Mouse (Mus musculus) liver, embryonic 15.5 days (tissue): ENCODE results near the gene Gls. TPM values are rescaled to one million over a fixed set of nuclear protein-coding genes. Genes with fewer than 3 reads are reported as not detected.
A peak's percentile ranks its signal among the peaks of the same experiment; 100 is the strongest.

Source experiments
- ATAC-seq: fragments of 200-750 bp; cut with Nextera tagmentation; 2 replicates; pipeline ENCODE4 v1.8.0; 2017; ENCODE audit warnings: moderate number of reproducible peaks, mild to moderate bottlenecking, moderate library complexity; ENCODE audit not compliant: insufficient read depth
- H3K27ac ChIP-seq: fragments of 300-500 bp; sonication (generic); replicated peaks from 2 replicates; pipeline ENCODE4 v1.5.1; 2015; ENCODE audit warnings: mild to moderate bottlenecking, inconsistent platforms
- H3K27me3 ChIP-seq: fragments of 300-500 bp; sonication (generic); 2 replicates; pipeline ENCODE4 v1.6.1; 2015; ENCODE audit warnings: mild to moderate bottlenecking, inconsistent platforms
- H3K36me3 ChIP-seq: fragments of 300-500 bp; sonication (generic); replicated peaks from 2 replicates; pipeline ENCODE4 v1.6.1; 2015; ENCODE audit warnings: moderate library complexity, mild to moderate bottlenecking, inconsistent platforms
- H3K4me1 ChIP-seq: fragments of 300-500 bp; sonication (generic); replicated peaks from 2 replicates; pipeline ENCODE4 v1.6.1; 2015; ENCODE audit warnings: inconsistent platforms
- H3K4me2 ChIP-seq: fragments of 300-500 bp; sonication (generic); 2 replicates; pipeline ENCODE4 v1.6.1; 2015; ENCODE audit warnings: moderate library complexity, mild to moderate bottlenecking, inconsistent platforms
- H3K4me3 ChIP-seq: fragments of 300-500 bp; sonication (generic); replicated peaks from 2 replicates; pipeline ENCODE4 v1.5.1; 2015; ENCODE audit warnings: mild to moderate bottlenecking, inconsistent platforms
- H3K9ac ChIP-seq: fragments of 300-500 bp; sonication (generic); 2 replicates; pipeline ENCODE4 v1.6.1; 2015; ENCODE audit warnings: moderate library complexity, mild to moderate bottlenecking, inconsistent platforms
- H3K9me3 ChIP-seq: fragments of 300-500 bp; sonication (generic); replicated peaks from 2 replicates; pipeline ENCODE4 v1.6.1; 2016; ENCODE audit warnings: inconsistent platforms
- WGBS: fragments of 180-500 bp; shearing (Covaris S2); methylation state at CpG from one replicate; pipeline ENCODE4 v1.1.7; 2015; ENCODE audit warnings: mixed read lengths; ENCODE audit not compliant: insufficient replicate concordance; 5-methylcytosine and 5-hydroxymethylcytosine counted together
- polyA plus RNA-seq: library from polyadenylated mRNA; unstranded; fragments of >200 nt; fragmentation: Nextera tagmentation; extraction: Ambion mirVana; gene quantifications from 2 replicates; pipeline ENCODE4 v1.2.1, GENCODE M21; 2015

Gls gene
- polyA plus RNA-seq, 1 experiment from 2014 or later, result 5.9 TPM

- no peaks in the 10 kb centered on the region for H3K9me3 ChIP-seq
- ATAC-seq, result peak; percentile 13
These were observed 113.3 kb downstream of the Gls start for GRCm38 (mm10) chr1:52119691-52120090.

GRCm38 (mm10) chr1:52118860-52119591, 114.0 kb downstream of the Gls start, which contains the start of gene Stat1:
Gene Stat1, plus strand, starts transcription at chr1:52119440.
- ATAC-seq, result peak; percentile 92
- 4% methylated on average over 35 of the region's 37 CpGs for WGBS
- H3K9me3 ChIP-seq, result no peaks in the 10 kb centered on the region
- peak within 1 kb of the TSS; percentile 96 for H3K4me3 ChIP-seq
- peak within 1 kb of the TSS; percentile 77 for H3K4me2 ChIP-seq
- no peaks in the 10 kb centered on the region for H3K27me3 ChIP-seq
- peak within 1 kb of the TSS; percentile 82 for H3K9ac ChIP-seq
- H3K27ac ChIP-seq, result peak within 1 kb of the TSS; percentile 83
- H3K4me1 ChIP-seq, result peaks cover 20% of the 10 kb centered on the region
- peaks cover 17% of the 10 kb centered on the region for H3K36me3 ChIP-seq

More at GRCm38 (mm10) chr1:52119691-52120090, 113.3 kb downstream of the Gls start:
- peaks cover 20% of the 10 kb centered on the region for H3K4me1 ChIP-seq
- H3K4me2 ChIP-seq, result peak overlapping the region; percentile 77
- peak overlapping the region; percentile 83 for H3K27ac ChIP-seq
- H3K9ac ChIP-seq, result peak overlapping the region; percentile 82
- H3K4me3 ChIP-seq, result peak overlapping the region; percentile 96
- H3K27me3 ChIP-seq, result no peaks in the 10 kb centered on the region
- peaks cover 20% of the 10 kb centered on the region for H3K36me3 ChIP-seq
- WGBS, result under 1% methylated on average over 20 of the region's 20 CpGs

GRCm38 (mm10) chr1:52117777-52118176, 115.3 kb downstream of the Gls start:
- H3K9me3 ChIP-seq, result no peaks in the 10 kb centered on the region
- ATAC-seq, result no peak
- H3K4me1 ChIP-seq, result peaks cover 26% of the 10 kb centered on the region
- H3K36me3 ChIP-seq, result peaks cover 8% of the 10 kb centered on the region
- 80% methylated on average over 1 of the region's 1 CpGs for WGBS
- H3K9ac ChIP-seq, result no peak overlapping the region
- no peak overlapping the region for H3K4me2 ChIP-seq
- no peaks in the 10 kb centered on the region for H3K27me3 ChIP-seq
- no peak overlapping the region for H3K27ac ChIP-seq
- H3K4me3 ChIP-seq, result no peak overlapping the region

- no peak overlapping the region for H3K4me2 ChIP-seq
- H3K4me1 ChIP-seq, result peaks cover 26% of the 10 kb centered on the region
- H3K36me3 ChIP-seq, result 0 out of 2 replicates have a peak, but pooled peaks cover 3% of the 10 kb centered on the region
- H3K9me3 ChIP-seq, result no peaks in the 10 kb centered on the region
- H3K27ac ChIP-seq, result no peak overlapping the region
- no peaks in the 10 kb centered on the region for H3K27me3 ChIP-seq
- no peak overlapping the region for H3K4me3 ChIP-seq
- ATAC-seq, result no peak
- WGBS, result 59% methylated on average over 3 of the region's 3 CpGs
- no peak overlapping the region for H3K9ac ChIP-seq
These were observed 116.6 kb downstream of the Gls start for GRCm38 (mm10) chr1:52116441-52116840.

- ATAC-seq, result peak; percentile 95
- Histone ChIP-seq H3K36me3 (no peaks in the 10 kb centered on the region), H3K9ac (peak overlapping the region; percentile 69), H3K4me3 (peak overlapping the region; percentile 66), H3K9me3 (no peaks in the 10 kb centered on the region), H3K4me1 (peaks cover 11% of the 10 kb centered on the region), H3K27ac (peak overlapping the region; percentile 64; the same call in 1 of the 2 replicates), H3K27me3 (no peaks in the 10 kb centered on the region), H3K4me2 (peak overlapping the region; percentile 87)
- under 1% methylated on average over 32 of the region's 32 CpGs for WGBS
These were observed 119.4 kb downstream of the Gls start for GRCm38 (mm10) chr1:52113666-52114069.

Other genes starting within 250 kb of the Gls start
- gene Stat4, start 246.1 kb downstream of the Gls start, polyA plus RNA-seq, result 1.0 and 1.2 TPM in 2 replicates
- 24.0 and 26.0 TPM in 2 replicates for gene Stat1, start 113.8 kb downstream of the Gls start, polyA plus RNA-seq